Mouse (Mus musculus): Measurements from ENCODE around the gene AW146154.
A peak's percentile ranks its signal among the peaks of the same experiment; 100 is the strongest.
"Not testable (repeated sequence)": the region's sequence is repeated elsewhere in the genome, so short reads cannot be mapped to it uniquely, and the experiment has no call there.

AW146154 gene

DNA sequence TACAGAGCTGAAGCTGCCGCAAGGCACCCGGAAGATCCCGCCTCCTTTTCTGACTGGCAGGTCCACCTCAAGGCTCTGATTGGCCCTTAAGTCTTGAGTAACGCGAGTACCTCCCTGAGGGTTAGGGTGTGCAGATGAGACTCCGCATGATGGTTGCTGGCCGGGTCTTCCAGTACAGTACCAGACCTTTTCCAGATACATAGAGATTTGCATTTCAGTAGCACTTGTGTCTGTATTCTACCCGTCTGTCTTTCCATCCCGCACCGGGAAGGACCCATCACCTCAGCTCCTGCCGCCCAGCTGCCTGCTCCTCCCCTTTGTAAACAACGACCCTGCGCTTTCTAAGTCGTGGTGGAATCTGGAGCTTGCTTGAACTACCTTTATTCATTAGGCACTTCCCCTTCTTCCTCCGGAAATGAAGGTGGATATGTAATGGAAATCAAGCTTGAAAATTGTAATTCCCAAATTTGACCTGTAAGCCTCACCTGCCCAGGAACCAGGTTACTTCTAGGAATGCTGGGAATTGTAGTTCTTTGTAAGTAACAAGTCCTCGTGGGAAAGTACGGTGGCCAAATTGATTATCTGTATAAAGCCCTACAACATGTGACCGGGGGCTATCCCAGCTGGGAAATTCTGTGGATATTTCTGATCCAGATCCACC is at the start of gene AW146154, which contains the start of gene Gm20449:
AW146154 (minus strand) TSS at position 502 of the 661 bp plus-strand sequence.
Gm20449 (minus strand) TSS at position 29 of the 661 bp plus-strand sequence.
- peak; percentile 95 for DNase-seq (ENCODE audit: low spot score)

DNA sequence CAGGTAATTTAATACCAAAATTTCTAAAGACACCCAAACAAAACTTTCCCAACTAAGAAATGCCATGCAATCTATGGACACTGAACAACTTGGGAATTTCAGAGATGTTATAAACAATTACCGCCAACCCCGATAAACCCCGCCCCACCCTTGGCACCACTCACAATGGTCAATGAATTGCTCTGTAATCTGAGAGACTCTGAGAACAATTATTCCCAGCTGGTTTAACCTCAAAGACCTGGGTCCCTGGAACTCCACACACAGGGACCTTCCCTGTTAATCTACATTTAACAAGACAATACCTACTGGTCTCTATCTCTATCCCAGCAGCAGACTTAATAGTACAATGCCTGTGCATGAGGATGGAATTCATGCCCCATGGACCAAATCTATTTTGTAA is 13.0 kb upstream of the AW146154 start:
- no peak for DNase-seq (ENCODE audit: low spot score)

- no peak for DNase-seq (ENCODE audit: low spot score)
Observed at GRCm38 (mm10) chr7:41512207-41512606, 12.5 kb upstream of the AW146154 start.

- DNase-seq (ENCODE audit: low spot score): no peak
Observed at GRCm38 (mm10) chr7:41502402-41502801, 2.7 kb upstream of the AW146154 start.

DNA sequence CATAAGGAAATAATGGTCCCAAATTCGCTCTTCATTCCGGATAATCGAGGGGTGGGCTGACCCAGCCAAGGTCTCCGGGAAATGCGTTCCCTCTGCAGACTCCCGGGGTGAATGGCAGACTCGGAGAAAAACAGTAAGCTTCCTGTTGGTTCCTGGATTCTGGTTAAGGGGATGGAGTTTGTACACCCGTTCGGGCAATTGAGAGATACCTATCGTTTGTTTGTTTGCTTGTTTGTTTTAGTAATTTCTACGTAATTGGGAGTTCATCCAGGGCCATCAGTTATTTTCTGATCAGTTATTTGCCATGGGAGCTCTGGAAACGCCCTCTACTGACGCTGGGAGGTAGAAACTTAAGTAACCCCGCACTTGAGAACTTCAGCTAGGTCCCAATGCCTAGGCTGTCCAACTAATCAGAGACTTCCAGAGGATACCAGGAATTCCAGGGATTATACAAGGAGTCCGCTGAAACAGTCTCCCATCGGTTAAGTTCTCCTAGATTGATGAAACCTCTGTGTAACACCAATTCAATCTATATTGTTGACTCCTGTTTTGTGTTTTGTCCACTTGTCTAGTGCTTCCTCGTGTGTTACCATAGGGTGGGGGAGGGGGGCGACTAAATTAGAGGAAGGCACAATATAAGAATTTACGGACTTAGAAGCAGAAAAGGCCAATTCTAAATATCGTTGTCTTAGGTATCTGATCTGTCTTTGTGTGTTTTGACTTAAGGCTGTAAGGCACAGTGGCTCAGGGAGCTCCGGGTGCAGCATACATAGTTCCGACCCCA is 653 bp upstream of the AW146154 start:
- DNase-seq (ENCODE audit: low spot score): peak; percentile 61

- not testable (repeated sequence) for DNase-seq (ENCODE audit: low spot score)
Observed at GRCm38 (mm10) chr7:41499018-41499388, 687 bp downstream of the AW146154 start.

DNA sequence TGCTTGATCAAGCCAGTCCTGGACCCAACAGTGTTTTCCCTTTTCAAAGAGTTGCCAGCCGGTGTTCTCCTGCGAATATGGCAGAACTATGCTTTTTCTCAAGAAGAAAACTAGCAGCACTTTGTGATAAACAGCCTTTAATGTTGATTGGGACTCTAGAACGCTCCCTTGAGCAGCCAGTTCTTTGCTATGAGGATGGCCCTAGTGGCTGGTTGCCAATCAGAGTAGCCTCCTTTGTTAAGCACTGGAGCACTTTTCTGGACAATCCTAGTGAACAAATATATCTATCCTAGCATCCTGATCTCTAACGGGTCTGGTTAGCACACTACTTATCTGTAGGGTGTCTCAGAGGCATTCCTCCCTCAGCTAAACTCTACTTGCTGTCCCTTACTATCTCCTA is 1.2 kb downstream of the AW146154 start:
- not testable (repeated sequence) for DNase-seq (ENCODE audit: low spot score)

GRCm38 (mm10) chr7:41497871-41498270 is 1.8 kb downstream of the AW146154 start:
- DNase-seq (ENCODE audit: low spot score): no peak

DNA sequence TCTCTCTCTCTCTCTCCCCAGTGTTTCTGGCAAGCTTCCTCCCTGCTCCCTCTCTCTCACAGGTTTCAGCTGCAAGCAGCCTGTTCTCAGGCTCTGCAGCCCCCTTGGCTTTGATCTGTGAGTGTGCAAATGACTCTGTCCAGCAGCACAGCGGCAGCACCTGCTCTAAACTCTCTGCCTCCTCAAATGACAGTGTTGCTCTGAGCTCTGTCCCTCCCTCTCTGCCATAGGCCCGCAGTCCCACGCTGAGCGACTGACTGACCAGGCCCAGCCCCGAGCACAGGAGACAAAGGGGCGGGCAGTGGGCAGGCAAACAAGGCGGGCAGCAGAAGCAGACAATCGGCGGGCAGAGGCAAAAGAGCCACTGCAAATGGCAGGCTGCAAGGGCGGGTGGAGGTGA is 47.8 kb downstream of the AW146154 start:
- DNase-seq (ENCODE audit: low spot score): no peak

- not testable (repeated sequence) for DNase-seq (ENCODE audit: low spot score)
Observed at GRCm38 (mm10) chr7:41448596-41448995, 51.1 kb downstream of the AW146154 start, which contains the start of gene Vmn2r57. TSS of gene Vmn2r57 (minus strand) at chr7:41448696.

Data from T-cell, adult 2 months (primary cell).